Mouse (Mus musculus): ENCODE measurements around the gene Dmp1. TPM values are rescaled to one million over a fixed set of nuclear protein-coding genes. Genes with fewer than 3 reads are reported as not detected.

Dmp1 gene
- not detected for polyA plus RNA-seq (2014; fragmentation: Illumina TruSeq; extraction: RNeasy Lipid Tissue Mini Kit (QIAGEN cat#74804); ENCODE audit: low read depth, low replicate concordance)

GRCm38 (mm10) chr5:104202351-104202750, at the start of gene Dmp1:
Dmp1 (plus strand) TSS chr5:104202613.

GRCm38 (mm10) chr5:104170412-104170811, 32.0 kb upstream of the Dmp1 start, which contains the start of gene Dspp:
Dspp (plus strand) TSS chr5:104170712.

Other genes with a start within 250 kb of the Dmp1 start
- not detected for gene Hsd17b13, start 225.2 kb upstream of the Dmp1 start, polyA plus RNA-seq (2014; fragmentation: Illumina TruSeq; extraction: RNeasy Lipid Tissue Mini Kit (QIAGEN cat#74804); ENCODE audit: low read depth, low replicate concordance)
- gene Hsd17b11, start 180.7 kb upstream of the Dmp1 start, polyA plus RNA-seq (2014; fragmentation: Illumina TruSeq; extraction: RNeasy Lipid Tissue Mini Kit (QIAGEN cat#74804); ENCODE audit: low read depth, low replicate concordance) = 30.7 TPM
- 58.4 TPM for gene Nudt9, start 156.3 kb upstream of the Dmp1 start, polyA plus RNA-seq (2014; fragmentation: Illumina TruSeq; extraction: RNeasy Lipid Tissue Mini Kit (QIAGEN cat#74804); ENCODE audit: low read depth, low replicate concordance)
- not detected for gene Gm17660, start 125.0 kb upstream of the Dmp1 start, polyA plus RNA-seq (2014; fragmentation: Illumina TruSeq; extraction: RNeasy Lipid Tissue Mini Kit (QIAGEN cat#74804); ENCODE audit: low read depth, low replicate concordance)
- 234 TPM for gene Sparcl1, start 88.9 kb upstream of the Dmp1 start, polyA plus RNA-seq (2014; fragmentation: Illumina TruSeq; extraction: RNeasy Lipid Tissue Mini Kit (QIAGEN cat#74804); ENCODE audit: low read depth, low replicate concordance)
- gene Dspp, start 31.9 kb upstream of the Dmp1 start, polyA plus RNA-seq (2014; fragmentation: Illumina TruSeq; extraction: RNeasy Lipid Tissue Mini Kit (QIAGEN cat#74804); ENCODE audit: low read depth, low replicate concordance) = not detected
- gene Ibsp, start 96.6 kb downstream of the Dmp1 start, polyA plus RNA-seq (2014; fragmentation: Illumina TruSeq; extraction: RNeasy Lipid Tissue Mini Kit (QIAGEN cat#74804); ENCODE audit: low read depth, low replicate concordance) = not detected
- gene Mepe, start 122.7 kb downstream of the Dmp1 start, polyA plus RNA-seq (2014; fragmentation: Illumina TruSeq; extraction: RNeasy Lipid Tissue Mini Kit (QIAGEN cat#74804); ENCODE audit: low read depth, low replicate concordance) = not detected
- 1.1 TPM for gene Spp1, start 232.5 kb downstream of the Dmp1 start, polyA plus RNA-seq (2014; fragmentation: Illumina TruSeq; extraction: RNeasy Lipid Tissue Mini Kit (QIAGEN cat#74804); ENCODE audit: low read depth, low replicate concordance)

All from heart, adult 10 weeks (tissue).